Mouse (Mus musculus) C2C12 (cell line): ENCODE results near the gene Mrps31.

ENCODE experiments used
- CTCF ChIP-seq: IDR thresholded peaks from one replicate; pipeline ENCODE4 v1.5.1; 2011; ENCODE audit not compliant: control insufficient read depth, insufficient read depth, insufficient read length
- FOSL1 ChIP-seq: IDR thresholded peaks from one replicate; pipeline ENCODE4 v1.8.0; 2011; ENCODE audit warnings: mild to moderate bottlenecking, low read length; ENCODE audit not compliant: poor library complexity, insufficient read depth, severe bottlenecking
- MYOD1 ChIP-seq: IDR thresholded peaks from one replicate; pipeline ENCODE4 v1.6.1; 2011; ENCODE audit warnings: low read depth; ENCODE audit not compliant: control insufficient read depth, insufficient read length
- MYOG ChIP-seq: IDR thresholded peaks from one replicate; pipeline ENCODE4 v1.6.1; 2011; ENCODE audit not compliant: control insufficient read depth, insufficient read length; ENCODE audit errors: extremely low read depth
- USF1 ChIP-seq: IDR thresholded peaks from one replicate; pipeline ENCODE4 v1.6.1; 2011; ENCODE audit warnings: low read depth, mild to moderate bottlenecking, control low read depth, moderate library complexity

DNA sequence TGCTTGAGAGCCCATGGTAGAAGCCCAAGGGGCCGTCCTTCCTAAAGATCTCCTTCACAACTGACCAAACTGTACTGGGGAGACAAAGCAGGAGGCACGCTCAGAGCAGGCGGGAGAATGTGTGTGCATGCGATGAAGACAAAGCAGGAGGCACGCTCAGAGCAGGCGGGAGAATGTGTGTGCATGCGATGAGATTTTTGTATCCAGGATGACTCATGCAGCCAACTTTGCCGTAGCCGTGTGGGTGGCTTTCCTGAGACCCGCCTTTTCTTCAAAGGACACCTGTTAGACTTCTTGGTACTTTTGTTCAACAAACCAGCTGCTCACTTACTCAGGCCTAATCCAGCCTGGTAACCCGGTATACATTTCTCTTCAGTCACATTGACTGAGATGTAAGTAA, 30.2 kb upstream of the Mrps31 start:
- TF ChIP-seq FOSL1 (no peak), MYOD1 (no peak), MYOG (no peak), USF1 (no peak), CTCF (no peak)
